Mouse (Mus musculus) MEL-GATA-1-ER (cell line): Measurements from ENCODE around the gene Taok1.

Source experiments
- DNase-seq: peaks from one replicate; pipeline ENCODE4 v3.0.0-alpha.2; 2012; ENCODE audit warnings: low read depth; ENCODE audit errors: extremely low read depth

The Taok1 gene

GRCm38 (mm10) chr11:77492311-77492871 lies 115.2 kb downstream of the Taok1 start:
- DNase-seq = peak; percentile 56

GRCm38 (mm10) chr11:77491502-77492291 lies 115.9 kb downstream of the Taok1 start:
- peak; percentile 70 for DNase-seq

- DNase-seq = peak; percentile 60
These were observed 116.5 kb downstream of the Taok1 start for GRCm38 (mm10) chr11:77491123-77491501.

GRCm38 (mm10) chr11:77490451-77490850 lies 117.2 kb downstream of the Taok1 start:
- DNase-seq = no peak

GRCm38 (mm10) chr11:77489591-77490235 lies 117.9 kb downstream of the Taok1 start, which contains the start of gene Ankrd13b:
Gene Ankrd13b (minus strand): TSS chr11:77489678.
- no peak for DNase-seq

- DNase-seq = no peak
These were observed 118.6 kb downstream of the Taok1 start for GRCm38 (mm10) chr11:77488771-77489581.

- DNase-seq = no peak
These were observed 120.8 kb downstream of the Taok1 start for GRCm38 (mm10) chr11:77486798-77487197.

- DNase-seq = no peak
These were observed 122.4 kb downstream of the Taok1 start for GRCm38 (mm10) chr11:77485229-77485628.

GRCm38 (mm10) chr11:77483510-77484255 lies 123.9 kb downstream of the Taok1 start:
- no peak for DNase-seq

- no peak for DNase-seq
These were observed 124.6 kb downstream of the Taok1 start for GRCm38 (mm10) chr11:77483043-77483442.
